Mouse (Mus musculus) brain, embryonic 14.5 days (tissue): ENCODE measurements around the gene Qrich1. TPM values are rescaled to one million over a fixed set of nuclear protein-coding genes. Genes with fewer than 3 reads are reported as not detected.

Source experiments
- DNase-seq: peaks from one replicate; pipeline ENCODE4 v3.0.0-alpha.2; 2011; ENCODE audit warnings: low read depth
- CTCF ChIP-seq: fragments of 200-500 bp; IDR thresholded peaks from 2 replicates; pipeline ENCODE4 v1.5.1; 2012; ENCODE audit warnings: inconsistent platforms, mild to moderate bottlenecking, moderate library complexity, borderline replicate concordance; ENCODE audit not compliant: insufficient read depth, insufficient read length; ENCODE audit errors: extremely low read depth
- POLR2A ChIP-seq: fragments of 200-500 bp; IDR thresholded peaks from 2 replicates; pipeline ENCODE4 v1.6.1; 2012; ENCODE audit warnings: mild to moderate bottlenecking, inconsistent platforms, borderline replicate concordance; ENCODE audit not compliant: poor library complexity, insufficient read depth, insufficient read length, severe bottlenecking; ENCODE audit errors: extremely low read depth
- polyA plus RNA-seq: library from polyadenylated mRNA; depleted of rRNA; stranded (reverse); fragments of >200 nt; gene quantifications from 2 replicates; pipeline ENCODE4 v1.2.3, GENCODE M21; 2012

The Qrich1 gene
- polyA plus RNA-seq, 1 experiment, result 166 TPM

- TF ChIP-seq POLR2A (no peak), CTCF (no peak)
- no peak for DNase-seq
These were observed 22.3 kb upstream of the Qrich1 start for GRCm38 (mm10) chr9:108494146-108494825.

- no peak for DNase-seq
- no peak for TF ChIP-seq CTCF
- no peak for TF ChIP-seq POLR2A
These were observed 21.7 kb upstream of the Qrich1 start for GRCm38 (mm10) chr9:108494905-108495304.

- no peak for DNase-seq
These were observed 17.4 kb upstream of the Qrich1 start for GRCm38 (mm10) chr9:108499231-108499630.

GRCm38 (mm10) chr9:108499943-108500342 lies 16.7 kb upstream of the Qrich1 start:
- TF ChIP-seq CTCF (no peak), POLR2A (no peak)
- DNase-seq, result no peak

More at GRCm38 (mm10) chr9:108499231-108499630, 17.4 kb upstream of the Qrich1 start:
- TF ChIP-seq POLR2A, result no peak
- TF ChIP-seq CTCF, result no peak

GRCm38 (mm10) chr9:108506901-108507300 lies 9.7 kb upstream of the Qrich1 start:
- no peak for DNase-seq
- TF ChIP-seq CTCF (no peak), POLR2A (no peak)

- DNase-seq, result peak; percentile 98
- TF ChIP-seq CTCF (no peak), POLR2A (no peak)
These were observed 8.8 kb upstream of the Qrich1 start, which contains the start of gene Qars for GRCm38 (mm10) chr9:108507619-108508434. Qars (plus strand) TSS chr9:108507706.

- TF ChIP-seq CTCF, result no peak
- TF ChIP-seq POLR2A, result no peak
- no peak for DNase-seq
These were observed 7.8 kb upstream of the Qrich1 start for GRCm38 (mm10) chr9:108508776-108509175.

GRCm38 (mm10) chr9:108517253-108517930 lies 786 bp downstream of the Qrich1 start:
- TF ChIP-seq POLR2A (no peak), CTCF (no peak)
- peak; percentile 95 for DNase-seq

GRCm38 (mm10) chr9:108517931-108518332 lies 1.3 kb downstream of the Qrich1 start:
- TF ChIP-seq CTCF, result no peak
- TF ChIP-seq POLR2A, result no peak
- DNase-seq, result peak; percentile 79

GRCm38 (mm10) chr9:108521604-108522003 lies 5.0 kb downstream of the Qrich1 start:
- DNase-seq, result peak; percentile 9
- TF ChIP-seq CTCF, result no peak
- no peak for TF ChIP-seq POLR2A

GRCm38 (mm10) chr9:108523341-108523740 lies 6.7 kb downstream of the Qrich1 start:
- no peak for DNase-seq
- TF ChIP-seq CTCF (no peak), POLR2A (no peak)
